Mouse (Mus musculus) forebrain, embryonic 10.5 days (tissue): ENCODE data around the gene Lsg1. TPM values are rescaled to one million over a fixed set of nuclear protein-coding genes. Genes with fewer than 3 reads are reported as not detected.

ENCODE experiments used
- DNase-seq: peaks from one replicate; pipeline ENCODE4 v3.0.0-alpha.2; 2017; ENCODE audit warnings: low spot score; ENCODE audit errors: extremely low spot score
- H3K27ac ChIP-seq: fragments of 300-500 bp; sonication (generic); 2 replicates; pipeline ENCODE4 v1.5.1; 2016; ENCODE audit warnings: mild to moderate bottlenecking
- H3K27me3 ChIP-seq: fragments of 300-500 bp; sonication (generic); 2 replicates; pipeline ENCODE4 v1.6.1; 2016; ENCODE audit warnings: mild to moderate bottlenecking; ENCODE audit not compliant: poor library complexity, severe bottlenecking
- H3K36me3 ChIP-seq: fragments of 300-500 bp; sonication (generic); replicated peaks from 2 replicates; pipeline ENCODE4 v1.6.1; 2016; ENCODE audit warnings: mild to moderate bottlenecking, moderate library complexity
- H3K4me1 ChIP-seq: fragments of 300-500 bp; sonication (generic); 2 replicates; pipeline ENCODE4 v1.6.1; 2016
- H3K4me3 ChIP-seq: fragments of 300-500 bp; sonication (generic); 2 replicates; pipeline ENCODE4 v1.5.1; 2016; ENCODE audit warnings: mild to moderate bottlenecking, moderate library complexity
- H3K9me3 ChIP-seq: fragments of 300-500 bp; sonication (generic); 2 replicates; pipeline ENCODE4 v1.6.1; 2016; ENCODE audit warnings: mild to moderate bottlenecking, moderate library complexity
- WGBS: fragments of 180-500 bp; shearing (Covaris S2); methylation state at CpG from one replicate; pipeline ENCODE4 v1.1.7; 2016; 5-methylcytosine and 5-hydroxymethylcytosine counted together
- polyA plus RNA-seq: library from polyadenylated mRNA; unstranded; fragments of >200 nt; fragmentation: Nextera tagmentation; extraction: Ambion mirVana; gene quantifications from 2 replicates; pipeline ENCODE4 v1.2.1, GENCODE M21; 2016

The Lsg1 gene
- polyA plus RNA-seq, 1 experiment from 2014 or later: 87.4 TPM

DNA sequence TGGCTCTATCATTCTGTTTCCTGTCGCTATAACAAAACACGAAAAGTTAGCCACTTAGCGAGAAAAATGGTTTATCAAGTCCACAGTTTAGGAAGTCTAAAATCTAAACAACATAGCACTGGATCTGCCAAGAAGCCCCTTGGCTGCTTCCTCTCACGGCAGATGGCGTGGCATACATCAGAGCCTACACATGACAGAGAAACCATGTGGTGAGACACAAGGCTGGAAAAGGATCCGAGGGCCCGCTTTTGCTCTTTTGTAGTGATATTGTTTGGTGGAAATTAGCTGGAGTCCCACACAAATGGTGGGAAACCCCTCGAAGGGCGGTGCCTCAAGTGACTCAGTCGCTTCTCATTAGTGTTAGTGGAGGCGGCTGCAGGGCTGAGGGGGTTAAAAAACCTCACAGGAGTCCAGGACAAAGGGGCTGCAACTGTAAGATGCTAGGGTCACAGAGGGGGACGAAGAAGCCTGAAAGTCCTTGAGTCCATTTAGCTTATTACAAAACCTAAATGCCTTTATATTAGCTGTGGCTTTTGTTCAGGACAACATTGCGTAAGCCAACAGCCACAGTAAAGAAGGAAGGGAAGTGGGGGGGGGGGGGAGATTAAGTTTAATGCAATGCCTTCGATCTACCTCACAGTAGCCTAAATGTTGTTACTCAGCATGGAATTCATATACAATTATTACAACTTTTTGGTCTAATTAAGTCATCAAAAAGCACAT, 8.6 kb upstream of the Lsg1 start:
- no peak overlapping the region for H3K4me3 ChIP-seq
- peaks cover 42% of the 10 kb centered on the region for H3K4me1 ChIP-seq
- H3K9me3 ChIP-seq: no peaks in the 10 kb centered on the region
- no peak overlapping the region for H3K27ac ChIP-seq
- no peaks in the 10 kb centered on the region for H3K36me3 ChIP-seq
- H3K27me3 ChIP-seq: peaks cover 58% of the 10 kb centered on the region
- DNase-seq: peak; percentile 20
- WGBS: 52% methylated on average over 14 of the region's 14 CpGs

DNA sequence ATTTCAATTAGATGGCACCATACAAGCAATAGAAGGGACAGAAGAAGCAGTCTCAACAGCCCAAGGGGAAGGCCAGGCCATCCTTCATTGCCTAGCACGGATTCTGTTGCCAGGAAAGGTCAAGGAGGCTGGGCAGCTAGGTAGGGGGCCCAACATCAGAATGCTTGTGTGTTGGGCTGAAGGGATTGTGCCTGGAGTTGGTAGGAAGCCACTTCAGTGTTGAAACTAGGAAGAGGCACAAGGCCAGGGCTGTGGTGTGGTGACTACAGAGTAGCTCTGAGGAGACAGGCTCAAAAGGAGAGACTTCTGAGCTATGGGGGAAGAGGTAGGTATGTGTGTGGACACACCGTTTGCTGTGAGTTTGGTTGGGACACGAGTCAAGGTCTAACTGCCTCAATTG, 8.0 kb upstream of the Lsg1 start:
- H3K4me1 ChIP-seq: peaks cover 36% of the 10 kb centered on the region
- no peak overlapping the region for H3K27ac ChIP-seq
- WGBS: 59% methylated on average over 3 of the region's 3 CpGs
- H3K36me3 ChIP-seq: no peaks in the 10 kb centered on the region
- no peak overlapping the region for H3K4me3 ChIP-seq
- H3K9me3 ChIP-seq: no peaks in the 10 kb centered on the region
- DNase-seq: no peak
- peaks cover 52% of the 10 kb centered on the region for H3K27me3 ChIP-seq

DNA sequence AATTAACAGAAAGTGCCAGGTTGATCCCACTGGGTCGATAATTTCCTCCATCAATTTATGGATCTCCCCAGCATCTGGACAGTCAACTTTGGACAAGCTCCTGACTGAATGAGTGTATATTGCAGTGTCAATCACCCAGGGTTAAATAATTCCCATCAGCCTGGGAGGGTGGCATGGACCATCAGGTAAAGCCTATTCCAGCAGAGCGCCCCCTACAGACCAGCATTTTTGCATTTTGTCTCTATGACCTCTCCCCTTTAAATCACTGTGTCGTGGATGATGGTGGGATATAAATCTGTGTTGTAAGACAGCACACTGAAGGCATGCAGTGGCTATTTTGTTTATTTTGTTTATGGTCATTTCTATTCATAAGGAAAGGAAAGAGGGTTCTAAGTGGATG, 4.6 kb upstream of the Lsg1 start:
- Histone ChIP-seq H3K27ac (no peak overlapping the region), H3K27me3 (peaks cover 25% of the 10 kb centered on the region), H3K4me3 (no peak overlapping the region), H3K36me3 (no peaks in the 10 kb centered on the region), H3K4me1 (peaks cover 21% of the 10 kb centered on the region), H3K9me3 (no peaks in the 10 kb centered on the region)
- WGBS: 54% methylated on average over 3 of the region's 3 CpGs
- DNase-seq: no peak

DNA sequence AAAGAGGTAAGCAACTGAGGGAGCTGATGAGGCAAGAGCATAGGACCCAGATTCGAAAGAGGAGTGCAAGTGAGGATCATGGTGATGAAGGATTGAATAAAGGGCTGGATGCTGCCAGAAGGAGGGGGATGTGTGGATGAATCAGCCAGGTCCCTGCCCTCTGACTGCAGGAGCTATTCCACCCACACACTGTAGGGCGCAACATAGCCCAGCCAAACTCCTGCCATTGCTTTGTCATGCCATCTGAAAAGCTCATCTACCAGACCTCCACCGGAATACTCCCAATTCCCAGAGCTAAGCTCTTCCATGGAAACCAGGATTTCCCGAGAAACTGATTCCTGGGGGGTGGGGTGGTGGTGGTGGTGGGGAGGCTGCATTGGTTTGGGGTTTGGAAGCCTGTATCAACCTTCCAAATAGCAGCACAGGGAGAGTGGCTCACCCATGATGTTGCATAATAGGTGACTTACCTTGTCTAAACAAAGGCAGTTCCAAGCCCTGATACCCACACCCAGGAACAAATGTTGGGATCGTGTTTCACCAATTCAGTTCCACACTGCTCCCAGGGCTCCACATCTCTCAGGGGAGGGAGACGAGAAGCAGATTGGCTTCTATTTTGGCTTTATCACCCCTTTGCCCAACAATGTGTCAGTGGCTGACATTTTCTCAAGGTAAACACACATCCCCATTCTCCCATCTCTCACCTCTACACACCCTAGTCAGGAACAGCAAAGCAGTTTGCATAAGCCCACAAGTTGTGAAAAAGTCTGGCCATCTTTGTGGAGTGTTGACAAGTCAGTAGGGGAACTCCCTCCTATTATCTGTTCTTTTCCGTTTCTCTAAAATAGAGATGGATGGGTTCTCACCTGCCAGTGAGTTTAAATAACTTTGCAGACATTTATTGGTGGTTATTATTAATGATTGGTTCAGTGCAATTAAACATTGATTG, 3.1 kb upstream of the Lsg1 start:
- H3K9me3 ChIP-seq: no peaks in the 10 kb centered on the region
- peaks cover 11% of the 10 kb centered on the region for H3K27me3 ChIP-seq
- H3K4me1 ChIP-seq: peaks cover 17% of the 10 kb centered on the region
- DNase-seq: no peak
- H3K36me3 ChIP-seq: peaks cover 2% of the 10 kb centered on the region
- no peak overlapping the region for H3K27ac ChIP-seq
- WGBS: 48% methylated on average over 7 of the region's 7 CpGs
- no peak overlapping the region for H3K4me3 ChIP-seq

DNA sequence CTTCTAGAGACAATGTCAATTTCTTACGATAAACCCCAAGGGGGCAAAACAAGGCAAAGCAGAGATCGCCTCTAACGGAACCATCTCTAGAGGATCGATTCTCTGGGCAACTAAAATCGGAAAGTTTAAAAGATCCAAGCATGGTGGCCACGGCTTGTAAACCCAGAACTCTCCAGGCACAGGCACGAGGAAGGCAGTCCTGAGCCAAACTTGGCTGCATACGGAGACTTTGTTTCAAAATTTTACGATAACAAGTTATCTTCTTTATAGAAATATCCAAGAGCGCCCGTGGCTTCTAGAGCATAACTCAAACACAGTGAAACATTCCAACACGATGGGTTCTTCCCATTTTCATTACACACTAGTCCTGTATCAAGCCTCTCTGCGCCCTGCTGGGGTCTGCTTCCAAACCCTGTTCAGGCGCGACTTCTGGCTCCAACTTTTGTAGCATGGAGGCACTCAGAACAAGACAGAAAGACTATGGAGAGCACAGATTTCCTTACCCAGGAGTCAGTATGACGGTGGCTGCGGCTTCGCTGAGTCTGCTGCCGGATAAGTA, 378 bp downstream of the Lsg1 start:
- peak overlapping the region; percentile 85 for H3K4me3 ChIP-seq
- 4% methylated on average over 19 of the region's 19 CpGs for WGBS
- H3K4me1 ChIP-seq: peaks cover 15% of the 10 kb centered on the region
- DNase-seq: no peak
- H3K36me3 ChIP-seq: peaks cover 37% of the 10 kb centered on the region
- no peaks in the 10 kb centered on the region for H3K27me3 ChIP-seq
- peak overlapping the region; percentile 95 for H3K27ac ChIP-seq
- no peaks in the 10 kb centered on the region for H3K9me3 ChIP-seq

DNA sequence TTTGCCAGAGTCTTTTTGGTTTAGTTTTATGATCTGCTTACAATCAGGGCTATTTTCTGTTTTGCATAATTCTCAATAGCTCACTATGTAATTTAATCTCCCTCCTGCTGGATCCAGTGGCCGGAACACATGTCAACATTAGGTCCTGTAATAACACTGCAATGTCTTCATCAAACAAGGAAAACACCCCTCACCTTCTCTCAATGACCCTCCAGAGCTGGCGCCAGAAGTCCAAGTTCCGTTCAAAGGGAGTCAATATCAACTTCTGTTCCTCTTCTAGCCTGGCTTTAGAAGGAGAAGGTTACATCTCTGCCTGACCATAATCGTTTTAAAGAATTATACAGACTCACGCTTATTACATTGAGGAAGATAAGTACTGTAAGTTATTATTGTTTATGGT, 6.6 kb downstream of the Lsg1 start:
- 92% methylated on average over 5 of the region's 5 CpGs for WGBS
- no peak overlapping the region for H3K4me3 ChIP-seq
- peaks cover 100% of the 10 kb centered on the region for H3K36me3 ChIP-seq

DNA sequence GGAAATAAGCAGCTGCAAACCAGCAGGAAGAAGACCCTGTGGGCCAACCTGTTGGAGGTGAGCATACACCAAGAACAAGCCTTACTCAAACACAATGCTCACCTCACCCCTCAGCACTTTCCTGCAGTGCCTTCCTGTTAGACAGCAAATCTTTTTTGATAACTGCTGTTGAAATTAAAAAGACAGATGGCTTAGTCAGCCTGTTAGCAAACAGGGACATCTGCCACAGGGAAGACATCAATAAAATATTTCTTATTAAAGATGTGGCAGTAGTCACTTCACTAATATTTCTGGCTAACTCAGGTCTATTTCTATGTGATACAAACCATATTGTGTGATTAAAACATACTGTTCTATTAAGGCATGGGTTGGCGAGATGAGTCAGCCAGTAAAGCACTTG, 11.0 kb downstream of the Lsg1 start:
- no peak overlapping the region for H3K4me3 ChIP-seq
- H3K4me1 ChIP-seq: no peaks in the 10 kb centered on the region
- no peaks in the 10 kb centered on the region for H3K27me3 ChIP-seq
- no peaks in the 10 kb centered on the region for H3K9me3 ChIP-seq
- DNase-seq: no peak
- H3K27ac ChIP-seq: no peak overlapping the region
- H3K36me3 ChIP-seq: peaks cover 100% of the 10 kb centered on the region
- 88% methylated on average over 1 of the region's 1 CpGs for whole genome bisulfite sequencing

More for the DNA sequence above, 6.6 kb downstream of the Lsg1 start:
- Histone ChIP-seq H3K27me3 (no peaks in the 10 kb centered on the region), H3K27ac (no peak overlapping the region), H3K9me3 (no peaks in the 10 kb centered on the region), H3K4me1 (no peaks in the 10 kb centered on the region)
- no peak for DNase-seq

DNA sequence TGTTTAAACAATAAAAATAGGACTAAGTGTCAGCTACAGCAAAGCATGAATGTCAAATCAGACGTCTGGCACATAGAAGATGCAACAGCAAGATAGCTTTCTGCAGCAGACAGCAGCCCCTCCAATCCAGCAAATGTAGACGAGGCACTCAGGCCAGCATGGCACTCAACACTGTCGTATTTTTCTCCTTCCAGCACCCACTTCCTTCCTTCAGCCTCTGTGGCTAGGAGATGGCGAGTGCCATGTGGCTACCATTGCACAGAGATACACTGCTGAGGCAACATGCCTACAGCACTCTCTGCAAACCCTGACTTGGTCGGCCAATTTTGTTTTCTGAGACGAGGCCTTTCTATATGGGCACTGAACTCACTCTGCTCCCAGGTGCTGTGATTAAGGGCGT, 11.6 kb downstream of the Lsg1 start:
- no peak for DNase-seq
- WGBS: 91% methylated on average over 7 of the region's 7 CpGs
- H3K27ac ChIP-seq: no peak overlapping the region
- H3K4me3 ChIP-seq: no peak overlapping the region
- no peaks in the 10 kb centered on the region for H3K9me3 ChIP-seq
- peaks cover 100% of the 10 kb centered on the region for H3K36me3 ChIP-seq
- no peaks in the 10 kb centered on the region for H3K4me1 ChIP-seq
- no peaks in the 10 kb centered on the region for H3K27me3 ChIP-seq

DNA sequence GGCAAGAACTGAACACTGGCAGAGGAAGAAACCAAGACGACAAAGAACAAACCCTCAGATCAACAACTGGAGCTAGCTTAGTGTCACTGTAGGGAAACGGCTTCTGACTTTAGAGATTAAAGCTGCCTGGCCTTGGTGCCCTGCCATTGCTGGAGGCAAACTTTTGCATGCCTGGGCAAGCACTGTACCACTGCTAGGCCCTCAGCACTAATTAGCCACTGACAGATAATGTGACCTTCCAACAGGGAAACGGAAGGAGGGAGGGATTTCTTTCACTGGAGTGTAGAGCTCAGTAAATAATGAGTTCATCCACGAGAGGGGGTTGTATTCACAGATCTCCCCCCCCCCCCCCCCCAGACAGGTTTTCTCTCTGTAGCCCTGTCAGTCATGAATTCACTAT, 15.2 kb downstream of the Lsg1 start:
- no peaks in the 10 kb centered on the region for H3K9me3 ChIP-seq
- DNase-seq: no peak
- no peaks in the 10 kb centered on the region for H3K4me1 ChIP-seq
- H3K27ac ChIP-seq: no peak overlapping the region
- H3K4me3 ChIP-seq: no peak overlapping the region
- H3K36me3 ChIP-seq: peaks cover 100% of the 10 kb centered on the region
- 66% methylated on average over 4 of the region's 4 CpGs for WGBS
- H3K27me3 ChIP-seq: no peaks in the 10 kb centered on the region

DNA sequence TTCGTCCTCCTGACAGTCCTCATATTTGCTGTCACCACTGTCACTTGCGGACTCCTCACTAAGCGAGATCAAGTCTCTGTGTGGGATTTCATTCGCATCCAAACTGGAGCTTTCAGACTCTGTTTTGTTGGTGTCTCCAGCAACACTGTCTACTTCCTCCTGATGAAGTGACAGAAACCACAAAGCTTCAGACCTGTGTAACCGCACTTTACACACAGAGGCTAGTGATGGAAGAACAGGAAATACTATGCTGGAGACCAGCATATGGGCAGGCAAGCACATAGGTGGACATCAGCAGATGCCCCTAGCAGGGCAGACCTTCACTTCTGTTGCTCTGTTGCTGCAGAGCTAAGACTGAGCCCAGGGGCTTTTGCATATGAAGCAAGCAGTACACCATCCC, 16.0 kb downstream of the Lsg1 start:
- Histone ChIP-seq H3K4me1 (no peaks in the 10 kb centered on the region), H3K4me3 (no peak overlapping the region), H3K36me3 (peaks cover 100% of the 10 kb centered on the region), H3K27ac (no peak overlapping the region), H3K9me3 (no peaks in the 10 kb centered on the region), H3K27me3 (no peaks in the 10 kb centered on the region)
- no peak for DNase-seq
- WGBS: 95% methylated on average over 5 of the region's 5 CpGs

DNA sequence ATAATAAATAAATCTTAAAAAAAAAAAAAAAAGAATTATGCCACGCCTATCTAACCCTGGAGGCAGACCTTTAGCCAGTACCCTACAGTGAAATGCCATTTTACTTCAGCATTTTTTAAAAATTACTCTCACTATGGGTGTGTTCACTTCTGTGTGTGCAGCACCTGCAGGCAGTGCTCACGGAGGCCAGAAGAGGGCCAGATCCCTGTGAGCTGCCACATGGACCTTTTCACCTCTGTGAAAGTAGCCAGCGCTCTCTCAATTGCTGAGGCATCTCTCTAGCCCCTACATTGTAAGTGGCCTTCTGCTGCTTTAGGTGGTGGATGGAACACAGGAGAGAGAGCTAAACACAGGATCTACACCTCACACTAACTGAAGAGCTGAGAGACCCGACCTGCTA, 17.2 kb downstream of the Lsg1 start:
- H3K27me3 ChIP-seq: no peaks in the 10 kb centered on the region
- H3K4me1 ChIP-seq: no peaks in the 10 kb centered on the region
- WGBS: 94% methylated on average over 4 of the region's 4 CpGs
- no peak overlapping the region for H3K27ac ChIP-seq
- H3K4me3 ChIP-seq: no peak overlapping the region
- H3K36me3 ChIP-seq: peaks cover 100% of the 10 kb centered on the region
- no peak for DNase-seq
- H3K9me3 ChIP-seq: no peaks in the 10 kb centered on the region

DNA sequence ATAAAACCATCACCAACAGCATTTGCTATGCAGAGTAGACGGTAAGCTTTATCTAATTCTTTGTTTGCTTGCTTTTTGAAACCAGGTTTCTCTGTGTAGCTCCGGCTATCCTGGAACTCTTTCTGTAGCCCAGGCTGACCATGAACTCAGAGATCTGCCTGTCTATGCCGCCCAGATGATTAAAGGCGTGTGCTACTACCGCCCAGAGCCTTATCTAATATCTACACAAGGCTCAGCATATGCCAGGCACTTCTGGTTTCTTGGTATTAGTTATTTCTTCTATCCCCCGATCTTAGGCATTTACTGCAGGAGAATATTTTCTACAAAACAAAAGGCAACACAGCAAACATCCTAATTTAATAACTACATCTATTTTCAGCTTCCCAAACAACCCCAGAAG, 21.8 kb downstream of the Lsg1 start:
- no peak overlapping the region for H3K27ac ChIP-seq
- WGBS: 95% methylated on average over 6 of the region's 6 CpGs
- no peaks in the 10 kb centered on the region for H3K4me1 ChIP-seq
- H3K4me3 ChIP-seq: no peak overlapping the region
- peaks cover 100% of the 10 kb centered on the region for H3K36me3 ChIP-seq
- no peaks in the 10 kb centered on the region for H3K9me3 ChIP-seq
- H3K27me3 ChIP-seq: no peaks in the 10 kb centered on the region
- no peak for DNase-seq

DNA sequence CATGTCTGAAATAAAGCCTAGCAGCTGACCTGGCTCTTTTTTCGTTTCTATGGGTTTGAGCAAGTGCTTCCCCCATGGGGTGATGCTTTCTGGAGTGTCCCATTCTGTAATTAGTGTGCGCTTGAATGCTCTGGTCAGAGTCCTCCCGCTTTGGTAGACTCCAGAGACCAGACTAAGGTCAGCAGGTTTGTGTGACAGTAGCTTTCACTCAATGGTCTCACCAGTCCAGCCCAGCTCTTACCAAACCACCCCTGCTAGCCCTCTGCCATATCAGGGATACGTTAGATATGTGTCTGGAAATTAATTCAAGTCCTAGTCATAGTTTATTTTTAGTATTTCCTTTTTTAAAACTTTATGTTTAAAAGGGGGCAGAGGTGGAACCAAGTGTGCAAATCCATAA, 26.8 kb downstream of the Lsg1 start:
- Histone ChIP-seq H3K9me3 (peaks cover 21% of the 10 kb centered on the region; the same call in 1 of the 2 replicates), H3K4me3 (no peak overlapping the region), H3K4me1 (no peaks in the 10 kb centered on the region), H3K27me3 (no peaks in the 10 kb centered on the region), H3K36me3 (peaks cover 98% of the 10 kb centered on the region), H3K27ac (no peak overlapping the region)
- no peak for DNase-seq
- WGBS: 93% methylated on average over 4 of the region's 4 CpGs
